Mouse (Mus musculus) ES-Bruce4 (cell line): ENCODE measurements around the gene Lsm12.

Experiments
- CTCF ChIP-seq: IDR thresholded peaks from one replicate; pipeline ENCODE4 v1.8.1; 2011; ENCODE audit warnings: low read depth, low read length
- EP300 ChIP-seq: IDR thresholded peaks from 2 replicates; pipeline ENCODE4 v1.6.1; 2011; ENCODE audit warnings: low read depth, low read length; ENCODE audit not compliant: insufficient read depth
- POLR2A ChIP-seq: IDR thresholded peaks from one replicate; pipeline ENCODE4 v1.8.1; 2011; ENCODE audit warnings: low read length; ENCODE audit not compliant: insufficient read depth

- TF ChIP-seq EP300 (no peak), CTCF (peak; percentile 32), POLR2A (no peak)
Measured at GRCm38 (mm10) chr11:102140508-102140907, 44.6 kb downstream of the Lsm12 start.
